Mouse (Mus musculus) liver, adult (tissue): Measurements from ENCODE around the gene Knstrn.

Experiments
- GATA4 ChIP-seq: IDR thresholded peaks from 2 replicates; pipeline ENCODE4 v1.6.1; 2014; ENCODE audit warnings: mild to moderate bottlenecking, low read length; ENCODE audit not compliant: insufficient replicate concordance

Knstrn gene

GRCm38 (mm10) chr2:118783093-118783492 is 30.7 kb upstream of the Knstrn start:
- no peak for TF ChIP-seq GATA4

- TF ChIP-seq GATA4, result no peak
Observed at GRCm38 (mm10) chr2:118783663-118784062, 30.1 kb upstream of the Knstrn start.

- no peak for TF ChIP-seq GATA4
Observed at GRCm38 (mm10) chr2:118786525-118786924, 27.3 kb upstream of the Knstrn start.

GRCm38 (mm10) chr2:118789501-118789900 is 24.3 kb upstream of the Knstrn start:
- TF ChIP-seq GATA4, result no peak

- TF ChIP-seq GATA4, result no peak
Observed at GRCm38 (mm10) chr2:118790221-118790550, 23.6 kb upstream of the Knstrn start.

- no peak; the same call in 1 of the 2 replicates for TF ChIP-seq GATA4
Observed at GRCm38 (mm10) chr2:118790551-118791525, 23.0 kb upstream of the Knstrn start.

GRCm38 (mm10) chr2:118791591-118792258 is 22.1 kb upstream of the Knstrn start:
- no peak for TF ChIP-seq GATA4

- no peak for TF ChIP-seq GATA4
Observed at GRCm38 (mm10) chr2:118792259-118792613, 21.6 kb upstream of the Knstrn start.

- TF ChIP-seq GATA4, result no peak
Observed at GRCm38 (mm10) chr2:118793636-118794035, 20.2 kb upstream of the Knstrn start.

- no peak for TF ChIP-seq GATA4
Observed at GRCm38 (mm10) chr2:118802542-118803118, 11.2 kb upstream of the Knstrn start.

GRCm38 (mm10) chr2:118804474-118804873 is 9.3 kb upstream of the Knstrn start:
- no peak for TF ChIP-seq GATA4

GRCm38 (mm10) chr2:118805137-118805536 is 8.7 kb upstream of the Knstrn start:
- peak; percentile 89; the same call in 1 of the 2 replicates for TF ChIP-seq GATA4

- no peak for TF ChIP-seq GATA4
Observed at GRCm38 (mm10) chr2:118805756-118806155, 8.0 kb upstream of the Knstrn start.

- no peak for TF ChIP-seq GATA4
Observed at GRCm38 (mm10) chr2:118806860-118807259, 6.9 kb upstream of the Knstrn start.

GRCm38 (mm10) chr2:118810861-118811260 is 2.9 kb upstream of the Knstrn start:
- TF ChIP-seq GATA4, result no peak

- TF ChIP-seq GATA4, result no peak
Observed at GRCm38 (mm10) chr2:118812724-118813123, 1.1 kb upstream of the Knstrn start.
